Mouse (Mus musculus): ENCODE data around the gene Smco3.
"Not testable (repeated sequence)": the region's sequence is repeated elsewhere in the genome, so short reads cannot be mapped to it uniquely, and the experiment has no call there.

Smco3 gene

DNA sequence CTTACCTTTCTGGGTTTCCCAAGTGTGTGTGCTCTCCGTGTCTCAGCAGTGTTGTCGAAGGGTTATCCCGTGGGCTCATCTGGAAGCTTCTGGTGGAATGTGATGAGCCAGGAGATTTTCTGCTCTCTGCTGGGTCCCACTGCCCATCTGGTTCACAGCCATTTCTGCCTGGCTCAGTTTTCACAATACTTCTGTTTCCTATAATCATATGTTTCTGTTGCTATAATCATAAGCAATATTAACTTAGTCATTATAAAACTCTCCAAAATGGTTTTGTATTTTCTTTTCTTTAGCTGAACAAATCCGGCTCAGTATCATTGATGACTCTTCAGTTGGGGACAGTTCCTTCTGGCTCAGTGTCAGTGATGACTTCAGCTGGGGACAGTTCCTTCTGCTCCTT, at the start of gene Smco3:
Smco3 (minus strand) TSS at position 101 of the 400 bp plus-strand sequence.
- no peak for DNase-seq (ENCODE audit: low spot score)

DNA sequence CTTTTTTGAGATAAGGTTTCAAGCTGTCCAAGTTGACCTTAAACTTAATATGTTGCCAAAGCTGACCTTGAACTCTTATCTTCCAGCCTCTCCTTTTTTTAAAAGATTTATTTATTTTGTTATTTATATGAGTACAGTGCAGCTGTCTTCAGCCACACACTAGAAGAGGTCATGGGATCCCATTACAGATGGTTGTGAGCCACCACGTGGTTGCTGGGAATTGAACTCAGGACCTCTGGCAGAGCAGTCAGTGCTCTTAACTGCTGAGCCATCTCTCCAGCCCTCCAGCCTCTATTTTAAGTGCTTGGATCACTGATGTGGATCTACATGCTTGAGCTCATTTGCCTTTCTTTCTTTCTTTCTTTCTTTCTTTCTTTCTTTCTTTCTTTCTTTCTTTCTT, 49.5 kb upstream of the Smco3 start:
- not testable (repeated sequence) for DNase-seq (ENCODE audit: low spot score)

DNA sequence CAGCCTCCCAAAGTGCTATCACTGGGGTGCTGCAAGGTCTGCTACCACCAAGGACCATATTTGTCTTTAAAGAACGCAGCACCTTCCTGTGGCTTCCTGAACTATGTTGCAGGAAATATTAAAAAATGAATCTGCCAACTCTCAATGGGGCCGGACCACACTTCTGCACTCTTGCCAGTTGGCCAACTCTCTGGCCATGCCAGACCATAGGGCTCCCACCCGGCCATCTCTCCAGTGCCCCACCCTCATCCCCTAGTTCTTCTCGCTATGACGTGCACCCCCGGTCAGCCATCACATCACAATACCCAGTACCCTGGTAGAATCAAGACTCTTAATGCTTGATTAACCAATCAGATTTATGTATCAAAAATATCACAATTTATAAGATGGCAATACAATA, 48.7 kb upstream of the Smco3 start:
- no peak for DNase-seq (ENCODE audit: low spot score)

DNA sequence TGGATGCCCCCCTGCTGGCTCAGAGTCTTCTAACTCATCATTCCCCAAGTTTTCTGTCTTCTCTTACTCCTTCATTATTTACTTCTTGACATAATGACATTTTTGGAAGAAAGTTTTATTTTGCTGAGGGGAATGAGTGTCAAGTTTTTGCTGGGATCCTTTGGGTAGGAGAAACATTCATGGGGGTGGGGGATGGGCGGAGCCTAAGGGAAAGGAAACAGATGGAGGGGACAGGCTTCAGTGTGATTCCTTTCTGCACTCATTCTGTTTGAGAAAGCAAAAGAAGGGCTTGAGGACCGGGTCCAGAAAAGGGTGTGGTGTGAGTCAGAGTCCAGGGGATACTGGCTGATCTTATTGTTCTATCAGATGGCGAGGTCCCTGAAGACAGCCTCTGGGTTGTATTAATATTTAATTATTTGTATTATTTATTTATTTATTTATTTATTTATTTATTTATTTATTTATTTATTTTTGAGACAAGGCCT, 48.2 kb upstream of the Smco3 start:
- DNase-seq (ENCODE audit: low spot score) = no peak

DNA sequence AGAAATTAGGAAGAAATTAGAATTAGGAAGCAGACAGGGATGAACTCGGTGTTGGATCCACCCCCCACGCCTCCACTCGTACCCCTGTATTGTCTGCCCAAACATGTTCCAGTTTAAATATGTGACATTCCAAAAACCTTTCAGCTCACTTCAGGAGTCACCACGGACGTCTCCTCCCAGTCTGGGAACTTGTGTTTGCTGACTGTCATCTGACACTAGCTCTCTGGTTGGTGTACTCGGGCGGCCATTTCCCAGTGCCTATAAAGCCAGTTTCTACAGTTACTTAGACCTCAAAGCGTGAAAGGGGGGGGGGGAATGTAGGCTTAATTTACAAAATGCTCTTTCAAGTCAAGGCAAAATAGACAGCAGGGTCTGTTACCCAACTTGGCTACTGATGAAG, 46.4 kb upstream of the Smco3 start:
- no peak for DNase-seq (ENCODE audit: low spot score)

DNA sequence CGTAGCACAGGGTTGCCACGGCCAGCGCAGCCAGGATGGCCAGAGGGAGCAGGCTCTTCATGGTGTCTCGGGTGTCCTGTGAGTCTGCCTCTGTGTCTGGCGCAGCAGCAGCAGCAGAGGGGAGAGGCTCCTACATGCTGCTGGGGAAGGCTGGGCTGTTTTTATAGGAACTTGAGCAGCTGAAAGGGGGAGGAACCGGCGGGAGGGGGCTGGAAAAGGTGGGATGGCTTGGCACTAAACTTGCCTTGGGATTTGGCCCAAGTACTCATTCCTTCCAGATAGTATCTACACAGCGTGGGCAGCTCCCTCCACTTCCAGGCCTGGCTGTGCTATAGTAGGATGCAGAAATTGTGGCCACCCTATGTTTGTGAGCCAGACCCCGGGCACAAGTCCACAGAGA, 40.4 kb upstream of the Smco3 start, which contains the start of gene Mgp:
Mgp (minus strand) TSS at position 154 of the 400 bp plus-strand sequence.
- peak; percentile 52 for DNase-seq (ENCODE audit: low spot score)

DNA sequence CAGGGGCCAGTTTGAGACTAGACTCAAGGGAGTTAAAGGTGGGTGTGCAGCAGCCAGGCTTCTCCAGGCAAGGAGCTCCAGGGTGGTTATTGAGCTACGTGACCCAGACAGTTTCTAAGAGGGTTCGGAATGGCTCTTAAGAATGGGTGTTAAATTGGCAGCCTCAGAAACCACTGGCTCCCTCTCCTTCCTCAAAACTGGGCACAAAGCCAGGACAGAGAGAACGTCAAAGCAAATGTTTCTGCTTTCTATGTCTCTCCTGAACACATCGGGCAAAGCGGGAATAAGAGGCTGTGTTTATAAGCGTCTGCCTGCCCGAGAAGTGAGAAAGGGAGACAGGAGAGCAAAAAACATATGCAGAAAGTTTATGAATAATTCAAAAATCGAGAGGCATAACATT, 39.3 kb upstream of the Smco3 start:
- no peak for DNase-seq (ENCODE audit: low spot score)

DNA sequence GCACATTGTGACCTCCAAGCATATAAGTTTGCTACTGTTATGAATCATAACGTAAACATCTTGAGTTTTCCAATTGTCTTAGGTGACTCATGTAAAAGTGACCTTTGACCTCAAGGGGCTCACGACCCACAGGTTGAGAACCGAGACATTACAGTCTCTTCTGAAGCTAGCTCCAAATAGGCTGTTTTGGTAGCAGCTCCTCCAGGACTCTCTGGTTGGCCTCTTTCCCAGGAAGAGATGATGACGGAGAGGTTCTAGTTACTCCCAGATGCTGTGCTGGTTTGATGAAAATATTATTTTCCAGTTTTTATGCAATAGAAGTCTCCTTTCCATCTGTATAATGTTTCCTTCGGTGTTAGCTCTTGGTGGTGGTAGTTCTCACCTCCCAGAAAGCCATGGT, 33.7 kb upstream of the Smco3 start:
- no peak for DNase-seq (ENCODE audit: low spot score)

DNA sequence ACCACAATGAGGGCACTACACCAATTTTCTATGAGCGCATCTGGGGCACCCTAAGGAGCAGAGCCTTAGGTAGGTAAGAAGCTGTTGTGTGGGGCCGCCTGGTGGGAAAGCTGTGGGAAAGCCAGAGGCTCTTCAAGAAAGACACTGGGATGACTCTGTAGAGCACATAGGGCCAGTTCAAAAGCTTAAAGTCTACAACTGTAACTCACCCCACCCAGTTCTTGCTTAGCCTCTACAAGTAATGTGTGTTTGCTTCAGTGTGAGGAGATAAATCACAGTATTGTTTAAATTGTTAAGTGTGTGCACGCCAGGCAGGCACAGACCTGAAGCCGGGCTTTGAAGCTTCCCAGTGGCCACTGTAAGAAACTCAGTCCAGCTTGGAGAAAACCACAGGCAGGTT, 30.9 kb upstream of the Smco3 start:
- no peak for DNase-seq (ENCODE audit: low spot score)

DNA sequence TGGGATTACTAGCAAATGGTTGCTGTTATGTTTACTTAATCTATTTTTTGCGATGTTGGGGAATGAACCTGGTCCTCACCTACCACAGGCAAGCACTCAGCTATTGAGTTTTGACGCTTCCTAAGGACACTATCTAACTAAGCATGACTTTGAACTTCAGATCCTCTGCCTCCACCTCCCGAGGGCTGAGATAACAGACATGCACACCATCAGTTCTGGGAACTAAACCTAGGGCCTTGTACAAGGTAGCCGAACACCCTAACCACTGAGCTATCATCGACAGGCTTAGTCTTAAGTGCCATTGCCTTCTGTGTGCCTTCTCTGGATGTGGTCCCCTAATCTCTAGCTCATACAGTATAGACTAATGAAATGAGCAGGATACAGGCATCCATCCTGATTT, 30.1 kb upstream of the Smco3 start:
- no peak for DNase-seq (ENCODE audit: low spot score)

DNA sequence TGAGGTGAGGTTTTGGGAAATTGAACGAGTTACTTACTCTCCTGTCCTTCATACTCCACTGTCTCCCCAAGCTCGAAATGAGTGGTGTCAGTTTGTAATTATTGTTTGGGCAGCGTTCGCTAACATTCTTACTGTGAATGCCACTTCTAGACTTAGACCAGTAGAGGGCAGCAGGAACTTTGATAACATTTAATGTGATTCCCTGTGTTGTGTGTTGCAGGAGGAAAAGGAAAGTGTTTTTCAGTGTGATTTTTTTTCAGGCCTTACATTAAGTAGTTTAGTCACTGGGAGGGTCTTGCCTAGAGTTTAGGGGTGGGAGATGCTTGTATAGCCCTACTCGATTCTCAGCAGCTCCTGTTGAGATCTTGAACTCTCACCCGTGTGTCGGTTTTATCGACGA, 25.8 kb upstream of the Smco3 start:
- no peak for DNase-seq (ENCODE audit: low spot score)

DNA sequence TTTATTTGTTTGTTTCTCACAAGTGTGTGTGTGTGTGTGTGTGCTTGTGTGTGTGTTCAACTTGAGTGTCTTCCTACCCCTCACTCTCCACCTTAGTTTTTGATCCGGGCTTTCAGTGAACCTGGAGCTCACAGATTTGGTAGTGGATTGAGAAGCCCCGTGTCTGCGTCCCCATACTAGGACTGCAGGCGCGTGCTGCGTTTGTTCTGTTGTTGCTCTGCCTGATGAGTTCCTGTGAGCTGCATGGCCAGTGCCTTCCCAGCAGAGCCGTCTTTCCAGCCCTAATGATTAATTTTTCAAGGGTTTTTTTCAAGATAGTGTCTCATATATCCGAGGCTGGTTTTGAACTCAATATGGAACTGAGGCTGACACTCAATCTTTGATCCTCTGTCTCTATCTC, 23.2 kb upstream of the Smco3 start:
- DNase-seq (ENCODE audit: low spot score) = no peak

DNA sequence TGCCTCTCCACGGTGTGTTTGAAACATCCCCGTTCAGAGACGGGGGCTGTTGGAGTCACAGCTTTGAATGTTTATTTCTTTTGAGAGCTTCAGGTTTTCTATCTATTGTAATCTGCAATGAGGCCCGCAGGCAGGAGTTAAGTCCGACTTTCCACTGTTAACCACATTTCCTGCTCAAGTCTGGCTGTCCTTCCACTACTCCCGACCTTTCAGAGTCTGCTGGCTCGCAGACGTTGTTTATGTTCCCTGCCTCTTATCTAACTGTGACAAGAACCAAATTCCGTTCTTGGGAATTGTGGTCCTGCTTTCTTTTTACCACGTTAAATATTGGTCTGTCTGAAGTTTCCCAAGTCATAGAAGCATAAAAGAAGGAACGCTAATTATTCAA, 22.6 kb upstream of the Smco3 start:
- peak; percentile 62 for DNase-seq (ENCODE audit: low spot score)

DNA sequence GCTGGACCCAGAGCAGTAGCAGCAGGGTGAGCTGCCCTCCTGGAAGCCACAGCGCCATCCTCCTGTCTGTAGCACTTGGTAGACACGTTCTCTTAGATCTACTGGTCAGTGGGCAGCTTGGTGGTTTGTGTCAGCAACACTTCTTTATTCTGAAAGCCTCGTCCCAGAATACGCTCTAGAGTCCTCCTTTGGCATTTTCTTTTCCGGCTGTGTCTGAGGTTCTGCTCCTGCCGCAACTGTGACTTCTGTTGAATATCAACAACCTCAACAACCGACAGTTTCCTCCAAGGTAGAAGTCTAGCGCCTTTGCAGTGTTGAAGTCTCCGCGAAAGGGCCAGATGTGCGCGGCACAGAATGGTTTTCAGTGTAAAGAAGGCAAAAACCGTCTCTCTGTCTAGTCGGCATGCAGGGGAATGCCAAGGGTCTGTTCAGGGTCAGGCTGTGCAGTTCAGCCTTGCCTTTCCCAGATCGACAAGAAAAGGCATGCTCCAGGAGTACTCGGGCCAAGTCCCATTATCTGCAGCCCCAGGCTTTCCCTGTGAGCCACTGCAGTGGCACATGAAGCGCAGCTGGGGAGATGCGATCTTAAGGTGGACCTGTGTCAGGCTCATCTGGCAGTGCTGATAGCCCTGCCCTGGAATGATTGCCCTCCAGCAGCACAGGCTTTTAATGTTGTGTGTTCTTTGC, 22.1 kb upstream of the Smco3 start, which contains the start of gene Art4:
Art4 (minus strand) TSS at position 548 of the 687 bp plus-strand sequence.
- peak; percentile 49 for DNase-seq (ENCODE audit: low spot score)

DNA sequence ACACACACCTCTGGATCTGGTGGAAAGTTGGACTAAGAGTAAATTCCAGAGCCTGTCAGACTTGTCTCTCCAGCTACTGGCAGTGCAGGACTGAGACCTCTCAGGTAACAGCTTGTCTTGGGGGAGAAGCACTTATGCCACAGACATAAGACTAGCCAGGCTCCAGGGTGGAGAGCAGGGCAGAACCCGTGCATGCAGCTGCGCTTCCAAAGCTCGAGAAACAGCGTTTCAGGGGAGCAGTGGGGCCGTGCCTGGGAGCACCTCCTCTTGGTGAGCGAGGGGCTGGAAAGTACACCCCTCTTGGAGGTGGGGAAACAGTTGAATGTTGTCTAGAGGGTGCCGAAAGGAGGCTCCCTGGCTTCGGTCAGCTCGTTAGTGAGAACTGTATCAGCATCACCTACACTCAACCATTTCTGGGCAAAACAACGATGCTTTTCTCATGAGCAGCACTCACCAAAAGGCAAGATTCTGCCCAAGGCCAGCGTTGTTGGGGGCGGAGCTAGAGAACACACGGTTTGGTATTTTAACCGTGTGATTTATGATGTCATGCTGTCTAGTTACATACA, 20.9 kb upstream of the Smco3 start:
- DNase-seq (ENCODE audit: low spot score) = no peak

DNA sequence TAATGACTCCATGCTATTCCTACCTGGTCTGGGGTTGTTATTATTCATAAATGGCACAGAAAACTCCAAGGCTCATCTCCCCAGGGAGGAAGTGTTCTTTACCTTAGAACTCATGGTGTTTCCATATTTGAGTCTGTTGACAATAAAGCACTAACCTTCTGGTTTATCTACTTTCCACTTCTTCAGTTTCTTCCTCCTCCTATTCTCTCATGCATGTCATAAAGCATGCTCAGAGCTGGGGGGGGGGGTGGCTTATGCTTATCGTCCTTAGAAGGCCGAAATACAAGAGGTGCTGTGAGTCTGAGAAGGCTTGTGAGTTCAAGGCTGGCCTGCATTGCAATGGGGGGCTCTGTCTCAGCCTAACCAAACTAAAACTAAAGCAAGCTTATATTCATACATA, 19.9 kb upstream of the Smco3 start:
- no peak for DNase-seq (ENCODE audit: low spot score)

DNA sequence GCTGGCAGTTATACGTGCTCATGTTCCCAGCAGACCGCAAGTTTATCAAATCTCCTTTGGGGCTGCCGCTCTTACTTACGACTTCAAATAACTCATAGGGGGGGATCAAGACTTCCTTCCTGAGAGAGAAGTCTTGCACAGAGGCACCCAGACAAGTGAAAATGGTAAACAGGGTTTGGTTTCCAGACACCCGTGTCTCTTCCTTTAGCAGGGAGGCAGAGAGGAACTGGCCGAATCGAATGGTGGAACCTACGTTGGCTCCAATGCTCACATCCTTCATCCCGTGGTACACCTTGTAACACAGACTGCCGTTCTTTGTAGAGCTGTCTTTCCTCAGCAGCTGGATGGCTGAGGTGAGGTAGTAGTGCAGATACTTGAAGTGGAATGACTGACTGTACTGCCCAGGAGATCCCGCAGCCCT, 19.1 kb upstream of the Smco3 start:
- DNase-seq (ENCODE audit: low spot score) = no peak

DNA sequence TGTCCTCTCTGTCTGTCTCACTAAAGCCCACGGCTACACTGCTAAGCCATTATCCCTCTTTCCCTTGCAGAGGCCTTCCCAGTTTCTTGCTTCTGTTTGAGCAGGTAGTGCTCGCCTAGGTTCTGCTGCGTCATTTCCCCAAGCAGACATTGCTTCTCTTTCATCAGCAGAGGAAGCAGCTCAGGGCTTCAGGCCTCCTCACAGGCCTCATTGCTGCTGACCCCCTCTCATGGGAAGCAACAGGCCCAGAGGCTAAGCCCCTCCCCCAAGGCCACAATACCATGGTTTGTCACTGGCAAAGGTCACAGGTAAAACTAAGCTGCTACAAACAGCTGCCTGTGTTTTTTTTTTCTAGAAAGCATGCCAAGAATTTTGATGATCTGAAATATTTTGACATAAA, 17.5 kb upstream of the Smco3 start:
- no peak for DNase-seq (ENCODE audit: low spot score)

DNA sequence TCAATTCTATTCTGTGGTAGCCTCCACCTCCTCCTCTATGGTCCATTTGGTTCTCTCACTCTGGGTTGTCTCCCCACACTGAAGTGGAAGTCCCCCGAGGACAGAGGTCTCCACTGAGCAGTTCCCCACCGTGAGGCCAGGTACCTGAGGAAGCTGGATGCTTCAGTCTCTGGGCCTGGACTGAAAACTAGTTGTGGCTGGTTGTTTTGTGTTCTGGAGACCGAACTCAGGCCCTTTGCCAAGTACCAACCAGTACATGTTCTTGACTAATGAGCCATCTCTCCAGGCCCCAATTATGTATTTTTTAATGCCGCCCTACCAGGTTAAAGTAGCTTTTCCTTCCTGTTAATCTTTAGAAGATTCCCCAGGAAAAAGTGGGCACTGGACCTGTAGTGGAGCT, 17.1 kb upstream of the Smco3 start:
- DNase-seq (ENCODE audit: low spot score) = no peak

DNA sequence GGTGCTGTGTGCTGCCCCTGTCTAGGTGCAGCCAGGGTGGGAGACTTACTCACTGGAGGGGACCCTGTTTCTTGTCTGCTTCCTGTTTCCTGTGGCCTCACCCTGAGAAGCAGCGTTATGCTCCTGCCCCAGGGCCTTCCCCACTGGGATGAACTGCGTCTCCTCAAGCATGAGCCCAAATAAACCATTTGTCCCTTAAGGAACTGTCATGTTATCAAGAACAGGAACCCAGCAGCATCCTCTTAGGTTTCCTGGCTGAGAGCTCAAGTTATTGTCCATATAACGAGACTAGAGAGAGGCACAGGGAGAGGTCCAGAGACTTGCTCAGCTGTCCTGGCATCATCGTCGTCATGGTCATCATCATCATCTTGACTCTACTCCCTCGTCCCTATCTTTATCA, 15.0 kb upstream of the Smco3 start:
- no peak for DNase-seq (ENCODE audit: low spot score)

DNA sequence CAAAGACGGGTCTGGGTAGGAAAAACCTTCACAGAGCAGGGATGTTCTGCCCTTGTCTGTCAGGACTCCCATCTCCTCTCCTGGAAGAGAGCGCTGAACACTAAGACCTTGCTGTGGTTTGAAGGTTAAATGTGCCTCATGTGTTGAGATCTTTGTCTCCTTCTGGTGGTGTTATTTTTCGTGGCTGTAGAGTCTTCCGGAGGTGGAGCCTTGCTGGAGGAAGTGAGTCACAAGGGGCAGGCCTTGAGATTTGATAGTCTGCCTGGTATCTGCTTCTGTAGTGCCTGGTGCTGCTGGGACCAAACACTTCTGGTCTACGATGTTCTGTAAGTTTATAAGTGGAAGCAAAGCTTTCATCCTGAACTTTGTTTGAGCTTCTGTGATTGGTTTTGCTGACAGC, 13.7 kb upstream of the Smco3 start:
- DNase-seq (ENCODE audit: low spot score) = no peak

DNA sequence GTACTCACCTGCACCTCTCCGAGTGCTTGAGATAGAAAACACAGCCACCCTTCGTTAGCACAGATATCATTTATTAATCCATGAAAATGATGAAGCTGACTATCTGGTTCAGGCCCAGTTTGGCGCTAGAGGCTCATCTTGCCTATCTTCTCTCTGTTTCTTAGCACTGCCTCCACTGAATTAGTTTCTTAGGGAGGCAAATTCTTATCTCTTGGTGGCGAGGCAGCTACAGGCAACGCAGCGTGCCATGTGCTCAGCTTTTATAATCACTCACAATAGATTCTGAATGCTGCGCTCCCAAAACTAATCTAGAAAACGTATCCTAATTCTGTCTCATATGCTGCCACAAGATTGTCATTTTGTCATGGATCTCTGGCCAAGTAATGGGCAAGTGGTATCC, 13.1 kb upstream of the Smco3 start:
- DNase-seq (ENCODE audit: low spot score) = no peak

DNA sequence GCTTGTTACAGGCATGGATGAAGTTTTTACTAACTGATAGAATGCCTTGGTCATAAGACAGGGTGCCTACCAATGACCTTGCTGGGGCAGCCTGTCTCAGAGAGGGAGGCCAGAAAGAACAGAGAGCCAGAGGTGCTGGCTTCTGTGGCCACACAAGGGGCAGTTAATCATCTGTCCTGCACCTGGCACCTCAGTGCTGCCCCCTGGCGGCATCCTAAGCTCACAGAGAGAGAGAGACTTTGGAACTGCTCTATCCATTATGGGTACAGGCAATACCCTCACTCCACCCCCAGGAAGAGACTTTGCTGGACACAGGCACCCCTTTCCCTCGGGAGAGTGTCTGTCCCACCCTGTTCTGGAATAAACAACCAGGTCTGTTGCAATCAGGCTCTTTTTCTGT, 12.5 kb upstream of the Smco3 start:
- no peak for DNase-seq (ENCODE audit: low spot score)

DNA sequence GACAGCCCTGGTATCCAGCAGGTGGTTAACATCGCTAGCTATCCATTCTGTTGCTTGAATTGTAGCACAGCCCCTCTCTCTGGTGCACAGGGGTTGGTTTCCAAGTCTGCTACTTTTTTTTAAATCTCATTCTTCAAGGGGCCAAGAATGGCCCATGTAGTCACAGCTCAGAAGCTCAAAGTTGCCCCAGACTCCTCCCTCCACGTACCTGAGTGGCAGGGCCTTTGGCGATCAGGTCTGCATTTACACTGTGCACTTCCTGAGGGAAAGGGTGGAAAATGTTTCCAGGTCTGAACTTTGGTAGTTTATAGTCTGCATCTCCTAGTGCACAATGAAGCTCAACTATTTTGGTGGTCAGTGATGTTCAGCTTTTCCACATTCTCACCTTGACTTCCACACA, 12.0 kb upstream of the Smco3 start:
- DNase-seq (ENCODE audit: low spot score) = no peak
